Mouse (Mus musculus) left cerebral cortex, postnatal 25 days (tissue): Measurements from ENCODE around the gene Slc18a2. TPM values are rescaled to one million over a fixed set of nuclear protein-coding genes. Genes with fewer than 3 reads are reported as not detected.

Experiments
- total RNA-seq, 2 experiments: library from RNA; stranded (reverse); gene quantifications; 2 replicates each; pipeline ENCODE4 v1.2.3; 2021

Gene Slc18a2
- total RNA-seq, 2 experiments from 2014 or later: 0.21 TPM; not detected in 1

Other genes starting within 250 kb of the Slc18a2 start
- gene Shtn1, start 184.8 kb upstream of the Slc18a2 start, total RNA-seq: 10 to 100 TPM; 18.7 to 19.3 TPM
- gene Vax1, start 90.8 kb upstream of the Slc18a2 start, total RNA-seq: 1 to 10 TPM; 1.4 to 1.7 TPM
- not detected for gene Kcnk18, start 41.7 kb upstream of the Slc18a2 start, total RNA-seq
- gene Rps12-ps3, start 61.4 kb downstream of the Slc18a2 start, total RNA-seq: 100 to 1,000 TPM; 186 to 191 TPM
- 10 to 100 TPM; 59.8 to 62.3 TPM for gene Pdzd8, start 84.9 kb downstream of the Slc18a2 start, total RNA-seq
- gene Emx2, start 197.5 kb downstream of the Slc18a2 start, total RNA-seq: 10 to 100 TPM; 16.1 to 19.2 TPM